Mouse (Mus musculus) spleen, adult 12 weeks (tissue): ENCODE results near the gene Gm14151.
A peak's percentile ranks its signal among the peaks of the same experiment; 100 is the strongest.
"Not testable (repeated sequence)": the region's sequence is repeated elsewhere in the genome, so short reads cannot be mapped to it uniquely, and the experiment has no call there.

Source experiments
- DNase-seq: peaks from one replicate; pipeline ENCODE4 v3.0.0; 2022; ENCODE audit warnings: low spot score

Gm14151 gene

GRCm38 (mm10) chr2:151092250-151092649 is at the start of gene Gm14151:
TSS of gene Gm14151 (minus strand) at chr2:151092350.
- not testable (repeated sequence) for DNase-seq

GRCm38 (mm10) chr2:151097945-151098344 is 5.8 kb upstream of the Gm14151 start, which contains the start of gene Gm14147:
TSS of gene Gm14147 (plus strand) at chr2:151098245.
- not testable (repeated sequence) for DNase-seq

GRCm38 (mm10) chr2:151056637-151057036 is 35.5 kb downstream of the Gm14151 start:
- DNase-seq, result no peak

- no peak for DNase-seq
Observed at GRCm38 (mm10) chr2:151040411-151040810, 51.7 kb downstream of the Gm14151 start.

GRCm38 (mm10) chr2:151039726-151040125 is 52.4 kb downstream of the Gm14151 start:
- DNase-seq, result no peak

- peak; percentile 91 for DNase-seq
Observed at GRCm38 (mm10) chr2:151039232-151039695, 52.9 kb downstream of the Gm14151 start, which contains the start of the genes Ninl and Nanp. TSS of gene Ninl (minus strand) at chr2:151039382. TSS of gene Nanp (minus strand) at chr2:151039398.

GRCm38 (mm10) chr2:151038811-151039222 is 53.3 kb downstream of the Gm14151 start:
- DNase-seq, result no peak

- DNase-seq, result peak; percentile 58
Observed at GRCm38 (mm10) chr2:151037876-151038552, 54.1 kb downstream of the Gm14151 start.

- no peak for DNase-seq
Observed at GRCm38 (mm10) chr2:151037292-151037691, 54.9 kb downstream of the Gm14151 start.
